Mouse (Mus musculus): Measurements from ENCODE around the gene Alkbh2.

The Alkbh2 gene

DNA sequence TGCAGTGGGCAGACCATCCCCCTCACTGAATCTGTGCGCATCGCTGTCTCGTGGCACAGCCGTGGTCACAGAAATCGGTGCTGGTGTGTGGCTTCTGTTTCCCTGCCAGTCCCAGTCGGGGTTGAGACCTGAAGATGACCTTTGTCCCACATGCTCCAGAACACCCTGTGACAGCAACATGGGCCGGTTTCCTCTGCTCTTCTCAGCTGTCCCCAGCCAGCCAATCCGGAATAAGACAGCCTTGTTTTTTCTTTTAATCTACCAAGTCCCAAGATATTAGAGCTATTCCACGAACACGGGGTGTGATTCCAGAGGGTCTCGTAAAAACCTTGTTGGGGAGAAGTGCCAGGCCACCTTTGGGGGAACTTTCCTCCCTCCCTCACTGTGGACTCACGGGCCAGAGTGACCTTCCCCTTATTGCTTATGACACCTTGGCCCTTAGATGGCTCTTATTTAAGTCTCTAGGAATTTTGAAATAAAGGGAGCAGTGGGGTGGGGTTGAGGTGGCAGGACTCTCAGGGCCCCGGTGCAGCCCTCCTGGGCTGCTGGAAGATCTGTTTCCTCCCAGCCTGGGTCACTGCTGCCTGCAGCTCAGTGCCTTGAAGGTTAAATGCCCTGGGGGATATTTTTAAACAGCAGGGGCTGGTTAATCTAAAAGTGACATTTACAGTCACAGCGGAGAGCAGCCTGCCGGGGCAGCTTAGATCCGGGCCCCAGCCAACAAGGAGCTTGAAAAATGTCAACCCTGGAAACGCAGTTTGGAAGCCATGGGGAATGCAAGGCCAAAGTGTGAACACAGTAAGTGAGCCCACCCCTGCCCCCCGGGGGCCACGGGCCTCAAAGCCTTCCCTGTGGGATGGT, 18.2 kb upstream of the Alkbh2 start, which contains the start of gene Acacb:
TSS of gene Acacb (plus strand) at position 508 of the 861 bp plus-strand sequence.
- in situ Hi-C loops (cut with MboI; ENCODE audit: unreplicated experiment in 2 of 2): no loop called here

DNA sequence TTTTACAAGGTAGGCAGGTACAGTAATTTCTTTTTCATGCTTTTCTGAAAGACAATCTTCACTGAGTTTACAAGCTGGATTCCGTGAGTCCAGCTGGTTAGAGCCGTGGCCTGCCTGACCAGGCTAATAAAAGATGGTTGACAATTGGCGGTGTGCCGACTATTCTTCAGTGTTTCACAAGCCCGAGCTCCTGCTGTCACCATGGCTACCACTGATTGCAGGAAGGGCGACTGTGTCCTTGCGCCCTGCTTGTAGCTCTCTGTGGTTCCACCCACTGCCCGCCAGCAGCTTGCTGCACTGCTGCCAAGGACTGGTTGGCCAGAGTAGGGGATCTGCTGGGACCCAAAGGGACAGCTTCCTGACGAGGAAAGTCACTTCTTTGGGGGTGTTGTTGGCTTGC, 11.2 kb upstream of the Alkbh2 start:
- in situ Hi-C loops (cut with MboI; ENCODE audit: unreplicated experiment in 2 of 2): no loop called here

DNA sequence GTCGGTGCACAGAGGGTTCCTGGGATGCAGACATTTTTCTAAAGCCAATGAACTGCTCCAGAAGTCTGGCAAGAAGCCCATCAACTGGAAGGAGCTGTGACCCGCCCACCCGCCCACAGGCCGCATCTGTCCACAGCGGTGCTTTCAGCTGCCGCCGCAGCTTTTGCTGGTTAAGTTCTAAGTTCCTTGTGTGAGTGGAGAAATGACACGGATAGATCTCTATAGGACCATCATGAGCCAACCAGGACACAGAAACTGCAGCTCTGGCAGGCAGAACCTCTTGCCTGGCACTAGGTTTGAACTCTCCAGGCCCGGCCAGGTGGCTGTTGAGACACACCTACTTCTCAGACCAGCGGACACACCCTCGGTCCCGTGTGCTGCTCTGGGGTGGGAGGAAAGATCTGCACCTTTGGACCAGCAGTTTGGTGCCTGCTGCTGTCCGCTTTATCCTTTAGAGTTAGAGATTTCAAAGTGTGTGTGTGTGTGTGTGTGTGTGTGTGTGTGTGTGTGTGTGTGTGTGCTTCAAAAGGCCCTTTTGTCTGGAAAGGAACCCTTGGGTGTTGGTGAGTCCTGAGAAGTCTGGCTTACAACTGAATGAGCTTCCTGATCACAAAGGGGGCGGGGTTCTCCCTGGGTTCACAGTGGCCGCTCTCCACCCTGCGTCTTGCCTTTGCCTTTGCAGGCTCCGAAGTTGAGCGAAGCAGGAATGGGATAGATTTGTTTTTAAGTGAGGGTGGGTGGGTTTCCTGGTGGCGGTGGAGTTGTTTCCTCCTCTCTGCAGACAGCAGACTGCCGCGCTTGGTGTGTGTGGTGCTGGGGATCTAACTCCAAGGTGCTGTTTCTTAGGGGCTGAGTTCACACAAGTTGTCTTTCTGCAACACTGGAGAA, 10.5 kb upstream of the Alkbh2 start:
- in situ Hi-C loops (cut with MboI; ENCODE audit: unreplicated experiment in 2 of 2): no loop called here

DNA sequence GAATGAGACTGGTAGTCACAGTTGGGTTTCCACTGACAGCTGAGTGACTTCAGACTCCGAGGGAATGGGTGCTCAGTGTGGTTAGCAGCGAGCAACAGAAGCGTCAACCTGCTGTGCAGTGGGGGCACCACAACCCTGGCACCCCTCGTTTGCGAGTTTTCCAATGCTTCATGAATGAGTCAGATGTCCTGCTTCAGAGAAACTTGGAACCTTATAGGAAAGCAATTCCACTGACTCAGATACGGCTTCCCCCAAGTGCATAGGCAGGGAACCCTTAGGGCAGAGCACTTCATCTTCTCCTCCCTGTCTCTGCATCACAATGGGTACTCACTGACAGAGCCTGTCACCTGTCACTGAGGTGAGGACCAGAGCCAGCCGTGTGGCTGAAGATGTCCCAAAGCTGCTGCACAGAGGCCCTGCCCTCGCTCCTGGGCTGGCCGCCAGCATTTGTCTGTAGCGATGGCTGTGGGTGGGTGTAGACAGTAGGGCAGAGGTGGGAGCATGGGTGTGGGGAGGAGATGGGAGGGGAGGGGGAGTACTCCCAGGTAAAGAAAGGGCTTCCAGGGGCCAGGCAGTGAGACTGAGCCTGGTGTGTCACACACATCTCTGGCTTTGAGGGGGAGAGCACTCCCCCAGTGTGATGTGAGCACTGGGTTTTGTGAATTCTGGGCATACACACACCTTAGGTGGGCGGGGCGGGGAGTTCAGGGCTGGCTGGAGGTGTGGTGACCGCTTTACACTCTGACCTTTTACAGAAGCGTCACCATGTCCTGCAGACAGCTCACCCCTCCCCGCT, 9.7 kb upstream of the Alkbh2 start:
- in situ Hi-C loops (cut with MboI; ENCODE audit: unreplicated experiment in 2 of 2): no loop called here

DNA sequence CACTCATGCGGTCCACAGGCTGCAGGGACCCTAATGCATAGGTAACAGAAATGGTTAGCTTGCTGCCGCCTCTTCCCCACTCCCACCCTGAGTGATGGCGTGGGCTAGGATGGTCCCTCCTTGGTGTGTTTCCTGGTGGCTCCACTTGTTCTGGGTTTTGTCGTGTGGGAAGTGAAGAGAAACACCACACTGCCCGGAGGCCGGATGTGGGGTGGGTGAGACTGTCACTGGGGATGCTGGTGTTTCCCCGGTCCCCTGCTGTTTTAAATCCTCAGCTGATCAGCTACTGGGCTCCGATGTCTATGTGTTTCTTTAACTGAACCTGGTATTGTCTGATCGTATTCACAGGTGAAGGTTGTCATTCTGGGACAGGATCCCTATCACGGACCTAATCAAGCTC, 7.5 kb upstream of the Alkbh2 start:
- in situ Hi-C loops (cut with MboI; ENCODE audit: unreplicated experiment in 2 of 2): no loop called here

DNA sequence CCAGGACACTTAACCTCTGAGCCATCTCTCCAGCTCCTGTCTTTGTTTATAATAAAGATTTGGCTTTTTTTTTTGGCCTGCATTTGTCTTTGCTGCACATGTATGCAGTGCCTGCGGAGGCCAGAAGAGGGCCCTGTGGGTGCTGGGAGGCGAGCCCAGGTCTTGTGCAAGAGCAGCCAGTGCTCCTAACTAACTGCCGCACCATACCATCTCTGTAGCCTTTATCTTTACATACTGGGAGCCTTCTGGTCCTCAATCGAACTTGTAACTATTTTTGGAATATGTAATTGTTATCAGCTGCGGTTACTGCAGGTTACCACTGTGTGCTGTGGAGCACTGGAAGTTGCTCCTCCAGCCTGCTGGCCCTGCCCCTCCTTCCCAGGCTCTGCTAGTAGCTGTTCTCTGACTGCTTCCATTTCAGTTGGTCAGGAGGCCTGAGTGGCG, 6.1 kb upstream of the Alkbh2 start:
- in situ Hi-C loops (cut with MboI; ENCODE audit: unreplicated experiment in 2 of 2): no loop called here

DNA sequence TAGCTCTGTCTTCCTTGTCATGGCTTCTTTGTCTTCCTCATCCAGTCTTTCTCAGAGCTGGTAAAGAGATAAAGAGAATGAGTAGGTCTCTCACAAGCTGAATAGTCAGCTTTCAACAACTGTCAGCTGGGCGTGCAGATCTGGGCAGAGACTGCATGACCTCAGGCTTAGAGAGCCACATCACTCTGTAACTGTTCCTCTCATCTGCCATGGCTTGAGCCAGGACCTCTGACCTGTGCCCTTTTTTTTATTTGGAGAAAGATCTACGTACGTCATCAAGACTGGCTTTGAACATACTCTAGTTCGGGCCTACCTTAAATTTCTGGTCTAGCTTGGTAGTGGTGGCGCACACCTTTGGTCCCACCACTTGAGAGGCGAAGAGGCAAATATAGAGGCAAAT, 4.8 kb upstream of the Alkbh2 start:
- in situ Hi-C loops (cut with MboI; ENCODE audit: unreplicated experiment in 2 of 2): no loop called here

DNA sequence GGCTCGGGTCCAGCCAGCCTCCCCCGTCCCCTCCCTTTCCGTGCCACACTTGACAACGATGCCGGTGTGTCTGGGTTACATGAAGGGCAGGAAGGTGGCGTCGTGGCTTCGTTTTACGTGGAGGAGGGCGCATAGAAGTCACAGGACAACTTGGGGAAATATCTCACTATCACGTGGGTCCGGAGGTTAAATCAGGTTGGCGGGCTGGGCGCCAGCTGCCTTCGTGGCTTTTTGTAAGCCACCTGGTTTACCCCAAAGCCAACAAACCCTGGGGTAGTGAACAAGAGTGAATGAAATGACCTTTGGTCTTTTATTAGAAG, 3.5 kb upstream of the Alkbh2 start:
- in situ Hi-C loops (cut with MboI; ENCODE audit: unreplicated experiment in 2 of 2): no loop called here

DNA sequence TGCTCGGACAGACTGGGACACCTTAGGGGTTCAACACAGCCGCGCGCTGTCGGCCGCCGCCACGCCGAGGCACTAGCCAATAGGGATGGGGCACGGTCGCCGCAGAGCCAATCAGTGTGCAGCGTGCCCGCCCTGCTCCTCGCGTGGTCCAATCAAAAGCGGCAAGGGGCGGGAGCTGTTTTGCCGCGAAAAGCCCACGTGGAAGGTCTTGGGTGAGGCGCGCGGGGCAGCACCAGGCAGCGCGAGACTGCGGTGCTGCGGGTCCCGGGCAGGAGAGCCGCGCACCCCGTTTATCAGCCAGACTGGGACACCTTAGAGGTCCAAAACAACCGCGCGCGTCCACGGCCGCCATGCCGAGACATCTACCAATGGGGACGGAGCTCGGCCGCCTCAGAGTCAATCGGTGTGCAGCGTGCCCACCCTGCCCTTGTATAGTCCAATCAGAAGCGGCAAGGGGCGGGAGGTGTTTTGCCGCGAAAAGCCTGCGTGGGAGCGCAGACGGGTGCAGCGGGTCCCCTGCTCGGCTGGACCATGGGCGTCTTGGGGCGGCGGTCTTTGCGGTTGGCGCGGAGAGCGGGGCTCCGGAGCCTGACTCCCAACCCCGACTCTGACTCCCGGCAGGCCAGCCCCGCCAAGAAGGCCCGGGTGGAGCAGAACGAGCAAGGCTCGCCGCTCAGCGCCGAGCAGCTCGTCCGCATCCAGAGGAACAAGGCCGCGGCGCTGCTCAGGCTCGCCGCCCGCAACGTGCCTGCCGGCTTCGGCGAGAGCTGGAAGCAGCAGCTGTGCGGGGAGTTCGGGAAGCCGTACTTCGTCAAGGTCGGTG, 2.9 kb upstream of the Alkbh2 start:
- in situ Hi-C loops (cut with MboI; ENCODE audit: unreplicated experiment in 2 of 2): no loop called here

DNA sequence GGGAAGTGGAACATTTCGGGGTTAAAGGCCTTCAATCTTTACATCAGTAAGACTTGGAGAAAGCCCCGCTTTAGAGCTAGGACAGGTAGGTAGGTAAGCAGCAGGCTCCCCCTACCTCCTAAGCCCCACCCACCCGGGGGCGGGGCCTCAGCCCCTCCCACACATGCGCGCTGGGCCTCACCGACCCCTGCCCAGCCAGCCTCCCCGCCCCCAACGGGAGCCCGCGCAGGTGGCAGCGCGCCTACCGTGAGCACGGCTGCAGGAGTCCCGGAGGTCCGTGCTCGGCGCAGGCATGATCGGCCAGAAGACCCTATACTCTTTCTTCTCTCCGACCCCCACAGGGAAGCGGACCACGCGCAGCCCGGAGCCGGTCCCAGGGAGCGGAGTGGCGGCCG, 2.2 kb upstream of the Alkbh2 start, which contains the start of gene Ung:
TSS of gene Ung (plus strand) at position 176 of the 395 bp plus-strand sequence.
- in situ Hi-C loops (cut with MboI; ENCODE audit: unreplicated experiment in 2 of 2): no loop called here

DNA sequence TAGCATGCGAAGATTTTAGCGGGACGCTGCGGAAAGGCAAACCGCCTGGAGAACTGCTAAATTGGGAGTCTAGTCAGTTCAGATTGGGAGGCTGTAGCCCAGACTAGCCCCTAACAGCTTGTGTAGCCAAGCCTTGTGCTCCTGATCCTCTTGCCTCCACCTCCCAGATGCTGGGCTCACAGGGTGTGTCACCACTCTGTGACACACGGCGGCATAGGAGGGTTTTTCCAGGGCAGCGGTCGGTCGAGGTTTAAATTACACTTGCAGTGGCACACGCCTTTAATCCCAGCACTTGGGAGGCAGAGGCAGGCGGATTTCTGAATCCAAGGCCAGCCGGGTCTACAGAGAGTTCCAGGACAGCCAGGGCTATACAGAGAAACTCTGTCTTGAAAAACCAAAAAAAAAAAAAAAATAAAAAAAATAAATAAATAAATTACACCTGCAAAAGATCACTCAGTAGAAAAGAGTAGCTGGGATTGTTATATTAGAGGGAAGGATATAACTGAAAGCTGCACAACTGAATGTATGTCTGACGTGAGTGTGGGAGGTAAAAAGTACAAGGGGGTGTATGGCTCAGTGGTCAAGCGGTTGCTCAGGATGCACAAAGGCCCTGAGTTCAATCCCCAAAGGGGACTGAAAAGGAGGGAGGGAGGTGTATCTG, 1.7 kb upstream of the Alkbh2 start:
- in situ Hi-C loops (cut with MboI; ENCODE audit: unreplicated experiment in 2 of 2): no loop called here

DNA sequence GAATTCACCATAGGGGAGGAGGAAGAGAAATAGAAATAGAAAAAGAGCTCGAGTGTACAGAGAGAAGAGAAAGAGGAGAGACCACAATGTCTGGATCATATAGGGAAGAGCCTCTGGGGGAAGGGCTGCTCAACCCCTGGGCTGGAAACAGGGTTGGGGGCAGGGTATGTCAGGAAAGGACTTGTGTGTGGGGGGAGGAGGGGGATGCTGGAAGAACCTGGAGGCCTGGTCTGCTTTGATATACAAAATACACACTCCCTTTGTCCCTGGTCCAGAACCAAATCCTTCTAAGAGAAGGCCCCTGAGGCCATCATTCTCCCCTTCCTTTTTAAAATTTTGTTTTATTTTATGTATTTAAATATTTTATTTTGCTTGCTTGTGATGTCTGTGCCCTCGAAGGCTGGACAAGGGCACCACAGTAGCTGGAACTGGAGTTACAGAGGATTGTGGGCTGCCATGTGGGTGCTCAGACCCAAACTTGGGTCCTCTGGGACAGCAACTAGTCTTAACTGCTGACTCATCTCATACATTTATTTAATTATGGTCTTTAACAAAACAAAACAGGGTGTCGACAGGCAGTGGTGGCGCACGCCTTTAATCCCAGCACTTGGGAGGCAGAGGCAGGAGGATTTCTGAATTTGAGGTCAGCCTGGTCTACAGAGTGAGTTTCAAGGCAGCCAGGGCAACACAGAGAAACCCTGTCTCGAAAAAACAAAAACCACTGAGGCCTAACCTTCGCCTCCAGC, 1.3 kb downstream of the Alkbh2 start:
- in situ Hi-C loops (cut with MboI; ENCODE audit: unreplicated experiment in 2 of 2): no loop called here

DNA sequence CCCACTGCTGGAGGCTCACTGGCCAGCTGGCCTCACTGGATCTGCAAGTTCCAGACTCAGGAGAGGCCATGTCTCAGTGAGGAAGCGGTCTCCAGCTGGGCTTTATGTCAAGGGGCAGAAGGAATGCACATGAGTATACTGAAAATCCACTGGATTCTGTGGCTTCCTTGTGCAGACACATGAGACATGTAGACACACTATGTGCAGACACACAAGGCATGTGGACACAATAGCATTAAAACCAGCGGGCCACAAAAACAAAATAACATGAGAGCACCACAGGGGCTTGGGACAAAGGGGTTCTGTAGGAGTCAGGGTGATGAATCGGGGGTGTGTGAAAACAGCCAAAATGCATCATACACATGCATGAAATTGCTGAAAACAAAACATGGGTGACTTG, 2.0 kb downstream of the Alkbh2 start:
- in situ Hi-C loops (cut with MboI; ENCODE audit: unreplicated experiment in 2 of 2): no loop called here

DNA sequence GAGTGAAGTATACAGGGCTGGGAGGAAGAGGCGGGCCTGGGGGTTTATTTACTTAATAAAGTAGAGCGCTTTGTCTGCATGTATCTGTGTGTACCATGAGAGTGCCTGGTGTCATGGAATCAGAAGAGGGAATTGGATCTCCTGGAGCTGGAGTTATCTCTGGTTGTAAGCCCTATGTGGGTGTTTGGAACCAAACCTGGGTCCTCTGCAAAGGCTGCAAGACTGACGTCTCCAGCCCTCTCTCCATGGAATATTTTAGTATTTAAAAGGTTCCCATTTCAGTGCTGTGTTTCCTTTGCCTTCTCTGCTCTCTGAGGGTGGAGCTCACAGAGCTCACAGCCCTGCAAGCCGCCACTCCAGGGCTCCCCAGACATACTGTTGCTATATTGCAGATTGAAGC, 8.2 kb downstream of the Alkbh2 start:
- in situ Hi-C loops (cut with MboI; ENCODE audit: unreplicated experiment in 2 of 2): no loop called here

DNA sequence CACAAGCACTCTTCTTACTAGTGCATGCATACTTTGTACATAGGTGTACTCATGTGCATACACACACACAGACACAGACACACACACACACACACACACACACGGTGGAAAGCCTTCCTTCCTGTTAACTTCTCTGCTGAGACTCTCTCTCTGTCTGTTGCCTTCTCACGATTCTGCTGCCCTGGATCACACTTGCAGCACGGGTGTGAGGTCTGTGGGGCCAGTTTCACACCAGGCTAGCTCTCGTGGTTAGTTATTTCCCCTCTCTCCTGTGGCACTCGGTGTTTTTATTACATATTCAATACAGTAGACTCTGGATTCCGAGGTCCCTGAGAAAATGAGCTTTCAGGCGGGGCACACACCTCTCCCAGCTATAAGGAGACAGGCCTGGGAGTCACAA, 11.4 kb downstream of the Alkbh2 start:
- in situ Hi-C loops (cut with MboI; ENCODE audit: unreplicated experiment in 2 of 2): no loop called here

DNA sequence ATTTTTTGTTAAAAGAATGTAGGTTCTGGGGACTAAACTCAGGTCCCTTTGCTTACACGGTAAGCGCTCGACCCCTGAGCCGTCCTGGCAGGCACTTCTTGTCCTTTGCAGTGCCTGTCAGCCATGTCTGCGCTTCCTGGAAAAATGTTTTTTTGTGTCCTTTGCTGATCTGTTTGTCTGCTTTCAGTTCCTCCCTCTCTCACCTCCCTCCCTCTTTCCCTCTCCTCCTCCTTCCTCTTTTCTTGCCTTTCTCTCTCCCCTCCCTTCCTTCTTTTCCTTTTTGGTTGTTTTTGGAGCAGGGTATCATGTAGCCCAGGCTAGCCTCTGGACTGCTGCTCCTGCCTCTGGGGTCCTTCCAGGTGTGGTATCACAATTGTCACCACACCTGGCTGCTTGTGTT, 13.0 kb downstream of the Alkbh2 start:
- in situ Hi-C loops (cut with MboI; ENCODE audit: unreplicated experiment in 2 of 2): no loop called here

DNA sequence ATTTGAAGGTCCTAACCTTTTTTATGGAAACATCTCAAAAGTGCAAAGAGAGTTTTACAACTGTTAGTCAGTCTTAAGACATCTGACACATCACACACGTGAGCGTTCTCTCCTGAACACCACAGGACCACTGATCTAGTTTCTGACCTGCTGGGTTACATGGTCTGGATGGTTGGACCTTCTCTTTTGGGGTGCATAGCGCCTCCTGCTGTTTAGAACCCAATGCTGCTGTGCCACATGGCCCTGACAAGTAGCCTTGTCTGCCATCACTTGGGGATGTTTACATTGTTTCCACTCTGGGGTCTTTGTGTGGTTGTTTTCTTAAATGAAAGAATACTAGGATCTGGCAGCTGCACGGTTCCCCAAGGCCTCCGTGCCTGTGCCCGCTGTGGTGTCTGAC, 14.7 kb downstream of the Alkbh2 start:
- in situ Hi-C loops (cut with MboI; ENCODE audit: unreplicated experiment in 2 of 2): no loop called here

DNA sequence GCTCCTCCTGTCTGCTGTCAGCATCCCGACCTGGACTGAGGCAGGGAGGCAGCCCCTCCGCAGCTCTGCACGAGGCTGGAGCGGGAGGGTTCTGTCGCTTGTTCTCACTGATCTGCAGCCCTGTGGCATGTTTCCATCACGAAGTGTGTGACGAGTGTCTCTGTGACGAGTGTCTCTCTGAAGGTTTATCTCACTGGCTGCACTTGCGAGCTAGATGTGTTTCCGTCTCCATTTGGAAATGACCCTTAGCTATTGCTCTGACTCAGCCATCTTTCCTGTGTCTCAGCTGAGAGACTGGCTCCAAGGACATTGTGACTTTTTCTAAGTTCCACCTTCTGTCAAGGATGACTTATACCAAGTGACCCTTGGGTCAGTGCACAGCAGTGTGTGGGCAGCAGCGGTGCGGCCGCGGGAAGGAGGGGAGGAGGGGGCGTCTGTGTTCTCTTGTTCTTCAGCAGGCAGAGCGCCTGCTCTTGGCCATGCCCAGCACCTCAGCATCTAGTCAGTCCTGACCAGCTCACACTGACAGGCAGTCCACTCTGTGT, 21.6 kb downstream of the Alkbh2 start:
- in situ Hi-C loops (cut with MboI; ENCODE audit: unreplicated experiment in 2 of 2): loop anchor here in 1 of 2 experiments (10.0 kb wide), 1 partner anchor 112 kb away; the partner anchor contains the start of gene Ssh1
